Mouse (Mus musculus): Measurements from ENCODE around the gene Klhl3. TPM values are rescaled to one million over a fixed set of nuclear protein-coding genes. Genes with fewer than 3 reads are reported as not detected.

Klhl3 gene
- polyA plus RNA-seq, 1 experiment from 2014 or later: 3.4 TPM

DNA sequence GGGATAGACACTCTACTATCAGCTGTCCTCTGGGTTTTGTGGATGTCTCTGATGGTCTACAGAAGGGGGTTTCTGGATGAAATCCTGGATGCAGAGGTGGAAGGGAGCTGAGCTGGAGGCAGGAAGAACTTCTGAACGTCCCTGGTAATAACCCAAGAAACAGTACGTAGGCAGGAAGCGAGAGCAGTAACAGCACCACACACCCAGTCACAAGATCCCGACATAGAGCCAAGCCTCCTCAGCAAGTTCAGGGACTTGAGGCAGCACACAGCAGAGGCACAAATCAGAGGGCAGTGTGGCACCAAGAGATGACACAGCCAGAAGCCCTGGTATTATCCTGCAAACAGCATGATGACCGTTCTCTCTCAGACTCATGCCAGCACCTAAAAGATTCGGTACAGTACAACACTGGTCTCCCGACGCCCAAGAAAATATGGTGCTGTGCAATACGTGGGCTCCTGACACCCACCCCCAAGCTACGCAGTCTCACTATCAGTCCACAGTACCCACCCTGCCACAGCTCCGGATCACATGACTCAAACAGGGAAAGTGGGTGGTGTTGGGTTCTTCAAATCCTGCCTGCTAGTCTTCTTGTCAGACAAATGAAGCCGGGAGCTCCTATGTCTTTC lies 40.0 kb downstream of the Klhl3 start:
- no peaks in the 10 kb centered on the region for H3K36me3 ChIP-seq
- WGBS: 90% methylated on average over 12 of the region's 12 CpGs
- no peaks in the 10 kb centered on the region for H3K9me3 ChIP-seq
- DNase-seq (ENCODE audit: low spot score): no peak
- peaks cover 14% of the 10 kb centered on the region for H3K4me1 ChIP-seq (replicated peaks)
- H3K4me3 ChIP-seq: no peak overlapping the region
- no peak overlapping the region for H3K27ac ChIP-seq
- no peaks in the 10 kb centered on the region for H3K27me3 ChIP-seq (ENCODE audit: insufficient read depth, poor library complexity, severe bottlenecking)

DNA sequence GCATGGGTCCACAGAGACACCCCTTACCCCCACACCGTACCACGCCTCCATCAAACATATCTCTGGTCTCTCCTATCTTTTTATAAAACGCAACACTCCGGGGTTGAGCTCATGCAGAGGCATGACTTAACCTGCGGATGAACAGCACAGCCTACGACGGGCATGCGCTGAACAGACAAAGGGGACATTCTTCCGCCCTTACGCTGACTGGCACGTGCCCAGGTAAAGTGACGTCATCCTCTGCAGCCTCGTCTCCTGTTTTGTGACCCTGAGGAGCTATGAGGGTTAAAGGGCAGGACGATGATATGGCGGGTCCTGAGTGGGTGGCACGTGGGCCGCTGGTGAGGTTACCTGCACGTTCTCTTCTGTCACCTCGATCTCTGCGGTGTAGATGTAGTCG lies 42.2 kb downstream of the Klhl3 start:
- no peak overlapping the region; the same call in 1 of the 2 replicates for H3K27ac ChIP-seq
- 94% methylated on average over 21 of the region's 21 CpGs for WGBS
- peaks cover 34% of the 10 kb centered on the region for H3K4me1 ChIP-seq (replicated peaks)
- H3K27me3 ChIP-seq (ENCODE audit: insufficient read depth, poor library complexity, severe bottlenecking): no peaks in the 10 kb centered on the region
- no peak overlapping the region for H3K4me3 ChIP-seq
- no peaks in the 10 kb centered on the region for H3K9me3 ChIP-seq
- no peaks in the 10 kb centered on the region for H3K36me3 ChIP-seq
- no peak for DNase-seq (ENCODE audit: low spot score)

DNA sequence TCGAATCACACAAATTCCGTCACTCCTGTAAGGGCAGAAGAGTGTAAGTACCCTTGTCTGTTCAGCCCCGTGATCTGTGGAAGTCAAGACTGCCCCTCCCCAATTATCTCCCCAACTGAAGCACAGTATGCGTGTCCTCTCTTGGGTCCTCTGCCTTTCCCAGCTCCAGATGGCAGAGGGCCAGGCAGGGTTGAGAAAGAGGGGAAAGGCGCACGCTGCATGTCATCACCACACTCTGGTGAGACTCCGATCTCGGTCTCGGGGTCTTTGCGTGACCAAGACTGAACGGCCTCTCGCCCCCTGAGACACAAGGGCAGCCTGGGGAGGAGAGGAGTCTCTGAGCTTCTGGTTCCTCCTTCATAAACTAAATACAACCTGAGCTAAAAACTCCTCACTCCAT lies 42.9 kb downstream of the Klhl3 start:
- Histone ChIP-seq H3K4me1 (replicated peaks) (peaks cover 38% of the 10 kb centered on the region), H3K9me3 (no peaks in the 10 kb centered on the region), H3K4me3 (no peak overlapping the region), H3K27me3 (ENCODE audit: insufficient read depth, poor library complexity, severe bottlenecking) (no peaks in the 10 kb centered on the region), H3K27ac (no peak overlapping the region), H3K36me3 (no peaks in the 10 kb centered on the region)
- DNase-seq (ENCODE audit: low spot score): no peak
- WGBS: 92% methylated on average over 12 of the region's 12 CpGs

DNA sequence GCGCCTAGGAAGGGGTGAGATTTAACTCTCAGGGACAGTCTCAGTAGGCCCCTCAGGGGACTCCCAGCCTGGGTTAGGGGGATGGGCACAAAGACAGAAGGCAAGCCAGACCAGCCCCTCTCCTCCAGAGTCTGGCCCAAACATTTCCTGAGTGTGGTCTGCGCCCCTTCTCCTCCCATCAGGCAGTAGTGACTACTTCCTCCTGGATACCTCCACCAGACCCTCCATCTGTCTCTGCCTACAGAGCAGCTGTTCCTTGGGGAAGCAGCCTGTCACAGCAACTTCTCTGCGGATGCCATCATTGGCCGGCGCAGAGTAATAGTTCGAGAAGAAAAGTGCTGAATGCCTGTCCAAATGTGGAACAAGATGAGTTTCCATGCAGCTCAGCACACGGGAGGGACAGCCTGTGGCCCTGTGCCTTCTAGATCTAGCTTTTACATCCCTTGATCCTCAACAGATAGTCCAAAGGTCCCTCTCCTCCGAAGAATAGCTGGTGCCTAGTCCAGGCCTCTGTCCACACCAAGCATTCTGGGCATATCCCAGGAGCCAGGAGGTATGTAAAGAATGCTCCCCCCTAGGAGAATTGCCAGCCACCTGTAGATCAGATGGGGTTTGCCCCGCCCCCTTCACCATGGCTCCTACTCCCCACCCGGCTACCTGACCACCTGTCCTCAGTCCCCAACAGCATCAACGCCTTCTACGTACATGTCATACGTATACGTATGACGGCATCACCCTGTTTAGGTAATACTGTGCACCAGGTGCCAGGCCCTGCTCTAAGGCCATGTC lies 44.8 kb downstream of the Klhl3 start:
- DNase-seq (ENCODE audit: low spot score): no peak
- H3K27ac ChIP-seq: peak overlapping the region; percentile 1; the same call in 1 of the 2 replicates
- H3K36me3 ChIP-seq: no peaks in the 10 kb centered on the region; the same call in 1 of the 2 replicates
- WGBS: 92% methylated on average over 15 of the region's 15 CpGs
- H3K27me3 ChIP-seq (ENCODE audit: insufficient read depth, poor library complexity, severe bottlenecking): no peaks in the 10 kb centered on the region
- H3K4me1 ChIP-seq (replicated peaks): peaks cover 41% of the 10 kb centered on the region
- H3K4me3 ChIP-seq: no peak overlapping the region
- no peaks in the 10 kb centered on the region for H3K9me3 ChIP-seq

DNA sequence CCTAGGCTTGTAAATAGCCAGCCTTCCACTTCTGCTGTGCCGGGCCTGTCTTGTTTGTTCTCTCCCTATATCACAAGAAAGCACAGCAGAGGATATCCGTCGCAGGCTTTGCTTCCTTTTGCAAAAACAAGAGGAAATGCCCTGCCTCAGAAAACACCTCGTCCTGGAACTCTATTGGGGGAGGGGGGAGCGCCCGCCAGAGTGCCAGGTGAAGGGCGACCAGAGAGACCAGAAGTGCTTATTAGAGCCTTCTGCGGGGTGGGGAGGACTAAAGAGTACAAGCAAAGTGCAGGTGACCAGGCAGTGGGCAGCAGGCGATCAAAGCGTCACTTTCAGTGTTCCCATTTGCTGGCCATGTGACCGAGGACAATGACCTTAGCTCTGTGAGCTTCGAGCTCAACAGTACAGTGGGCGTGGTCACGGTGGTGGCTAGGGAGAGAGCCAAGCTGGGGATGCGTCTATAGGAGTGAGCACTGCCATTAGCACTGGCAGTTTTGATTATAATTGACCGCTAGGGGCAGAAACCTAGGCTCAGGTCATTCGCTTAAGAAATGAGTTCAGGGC lies 45.8 kb downstream of the Klhl3 start:
- DNase-seq (ENCODE audit: low spot score): peak; percentile 56
- Histone ChIP-seq H3K9me3 (no peaks in the 10 kb centered on the region), H3K27me3 (ENCODE audit: insufficient read depth, poor library complexity, severe bottlenecking) (no peaks in the 10 kb centered on the region), H3K27ac (peak overlapping the region; percentile 73), H3K4me1 (replicated peaks) (peaks cover 41% of the 10 kb centered on the region), H3K4me3 (0 out of 2 replicates have a peak overlapping the region, but pooled peaks have one; percentile 11), H3K36me3 (no peaks in the 10 kb centered on the region; the same call in 1 of the 2 replicates)
- 23% methylated on average over 17 of the region's 17 CpGs for WGBS

DNA sequence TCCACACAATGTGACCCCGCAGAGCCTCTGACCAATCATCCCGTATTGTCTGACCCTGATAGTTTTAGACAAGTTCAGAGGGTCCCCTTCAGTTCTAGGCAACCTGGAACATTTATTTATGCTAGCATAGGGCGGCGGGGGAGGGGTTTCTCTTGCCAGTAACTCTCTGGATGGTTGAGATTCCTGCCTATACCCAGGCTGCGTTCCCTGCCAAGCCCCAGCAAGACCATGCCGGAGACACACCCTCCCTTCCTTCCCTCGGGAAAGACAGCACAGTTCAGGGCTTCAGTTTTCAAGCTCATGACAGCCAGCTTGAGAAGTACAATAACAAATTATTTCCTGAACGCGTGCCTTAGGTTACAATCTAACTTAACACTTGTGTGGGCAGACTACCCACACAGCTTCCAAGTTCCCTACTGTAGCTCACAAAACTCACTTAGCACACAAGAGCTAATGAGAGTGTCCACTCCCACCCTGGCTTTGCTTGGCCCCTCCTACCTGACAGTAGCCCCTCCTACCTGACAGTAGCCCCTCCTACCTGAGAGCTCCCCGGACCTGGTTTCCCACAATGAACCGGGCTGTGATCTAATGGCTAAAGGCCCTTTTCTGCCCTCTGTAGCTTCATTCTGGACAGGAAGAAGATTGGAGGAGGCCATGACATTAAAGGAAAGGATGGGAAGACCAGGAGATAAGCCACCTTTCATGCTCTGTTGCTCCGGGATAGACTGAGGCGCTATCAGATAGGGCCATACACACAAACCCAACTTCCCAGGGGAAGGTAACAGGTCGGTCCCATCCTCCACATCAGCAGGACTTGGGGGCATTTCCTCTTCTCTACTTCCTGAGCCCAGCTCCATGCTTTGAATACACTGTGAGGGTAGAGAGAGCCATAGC lies 46.6 kb downstream of the Klhl3 start:
- no peaks in the 10 kb centered on the region for H3K9me3 ChIP-seq
- 73% methylated on average over 14 of the region's 14 CpGs for WGBS
- no peak overlapping the region for H3K4me3 ChIP-seq
- no peaks in the 10 kb centered on the region for H3K27me3 ChIP-seq (ENCODE audit: insufficient read depth, poor library complexity, severe bottlenecking)
- peaks cover 41% of the 10 kb centered on the region for H3K4me1 ChIP-seq (replicated peaks)
- H3K27ac ChIP-seq: peak overlapping the region; percentile 73
- H3K36me3 ChIP-seq: peaks cover 5% of the 10 kb centered on the region
- DNase-seq (ENCODE audit: low spot score): no peak

DNA sequence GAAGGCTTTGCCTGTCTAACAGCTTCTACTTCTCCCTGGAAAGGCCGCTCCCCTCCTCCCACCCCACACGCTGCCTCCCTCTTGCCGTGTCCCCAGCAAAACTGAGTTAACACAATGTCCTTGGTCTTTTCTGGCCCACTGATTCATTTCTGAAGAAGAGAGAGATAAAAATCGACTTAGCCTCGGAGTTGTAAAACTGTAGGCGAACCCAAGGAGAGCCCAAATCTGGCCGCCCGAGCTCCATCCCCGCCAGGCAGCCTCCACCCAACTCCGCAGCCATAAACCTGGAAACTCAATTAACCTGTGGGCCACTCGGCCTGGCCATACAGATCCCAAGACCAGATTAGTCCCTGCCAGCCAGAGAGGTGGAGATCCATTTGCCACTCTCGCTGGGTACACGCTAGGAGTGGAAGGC lies 47.3 kb downstream of the Klhl3 start:
- WGBS: 85% methylated on average over 13 of the region's 13 CpGs
- Histone ChIP-seq H3K4me3 (no peak overlapping the region), H3K27me3 (ENCODE audit: insufficient read depth, poor library complexity, severe bottlenecking) (no peaks in the 10 kb centered on the region), H3K4me1 (replicated peaks) (peaks cover 41% of the 10 kb centered on the region), H3K36me3 (peaks cover 8% of the 10 kb centered on the region), H3K27ac (peak overlapping the region; percentile 29), H3K9me3 (no peaks in the 10 kb centered on the region)
- no peak for DNase-seq (ENCODE audit: low spot score)

DNA sequence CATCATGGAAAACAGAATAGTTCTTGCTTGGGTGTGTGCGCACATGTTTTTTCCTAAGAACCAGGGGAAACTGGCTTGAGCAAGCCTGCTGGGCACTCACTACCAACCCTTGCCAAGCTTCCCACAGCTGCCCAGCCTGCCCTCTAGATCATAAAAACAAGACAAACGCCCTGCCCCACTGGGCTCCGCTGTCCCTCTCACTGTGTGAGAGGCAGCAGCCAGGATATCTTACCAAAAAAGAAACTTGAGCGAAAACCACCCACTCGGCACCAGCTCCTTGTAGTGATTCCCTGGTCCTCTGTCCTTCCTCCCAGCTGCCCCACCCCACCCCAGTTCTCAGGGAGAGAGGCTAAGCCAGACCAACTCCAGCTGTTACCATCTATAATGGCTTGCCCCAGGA lies 48.1 kb downstream of the Klhl3 start:
- Histone ChIP-seq H3K36me3 (peaks cover 8% of the 10 kb centered on the region), H3K4me1 (replicated peaks) (peaks cover 36% of the 10 kb centered on the region), H3K4me3 (no peak overlapping the region), H3K27me3 (ENCODE audit: insufficient read depth, poor library complexity, severe bottlenecking) (no peaks in the 10 kb centered on the region), H3K9me3 (no peaks in the 10 kb centered on the region), H3K27ac (no peak overlapping the region)
- WGBS: 83% methylated on average over 5 of the region's 5 CpGs
- no peak for DNase-seq (ENCODE audit: low spot score)

DNA sequence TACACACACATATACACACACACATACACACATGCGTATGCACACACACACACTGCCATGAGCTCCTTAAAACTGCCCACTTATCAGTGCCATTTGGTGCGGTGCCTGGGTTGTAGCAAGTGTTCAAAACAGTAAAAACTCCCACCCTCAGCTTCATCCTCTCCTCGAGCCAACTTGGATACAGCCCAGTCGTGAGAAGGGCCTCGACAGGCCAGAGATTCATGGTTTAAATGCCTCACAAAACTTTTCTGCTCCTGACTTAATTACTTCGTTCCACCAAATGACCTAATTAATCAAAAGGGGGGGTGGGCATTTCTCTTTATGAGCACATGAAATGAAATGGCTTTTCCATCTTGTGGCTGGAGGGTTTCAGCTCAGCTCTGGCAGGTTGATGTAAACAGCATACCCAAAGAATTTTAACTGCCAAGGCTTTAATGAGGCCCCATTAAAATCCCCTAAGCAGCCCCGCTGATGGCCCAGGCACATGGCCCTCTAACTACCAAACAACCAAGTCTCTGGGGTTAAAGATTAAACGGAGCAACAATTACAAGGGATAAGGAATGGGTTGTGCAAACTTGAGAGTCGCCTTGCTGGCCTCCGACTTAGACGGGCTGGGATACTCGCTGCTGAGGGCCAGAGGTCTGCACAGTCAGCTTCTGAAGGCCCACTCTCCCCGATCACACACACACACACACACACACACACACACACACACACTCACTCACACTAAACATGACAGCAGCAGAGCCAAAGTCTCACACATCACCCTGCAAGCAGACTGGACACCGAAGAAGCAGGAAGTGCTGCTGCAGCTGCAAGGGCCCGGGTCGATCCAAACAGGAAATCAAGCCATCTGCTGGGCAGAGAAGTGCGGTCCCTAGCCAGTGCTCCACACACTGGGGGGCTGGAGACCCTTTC lies 55.2 kb downstream of the Klhl3 start:
- H3K27ac ChIP-seq: peak overlapping the region; percentile 5; the same call in 1 of the 2 replicates
- peaks cover 4% of the 10 kb centered on the region for H3K9me3 ChIP-seq
- DNase-seq (ENCODE audit: low spot score): peak; percentile 41
- no peak overlapping the region for H3K4me3 ChIP-seq
- peaks cover 4% of the 10 kb centered on the region; the same call in 1 of the 2 replicates for H3K4me1 ChIP-seq (replicated peaks)
- 71% methylated on average over 17 of the region's 17 CpGs for WGBS
- peaks cover 8% of the 10 kb centered on the region for H3K36me3 ChIP-seq
- no peaks in the 10 kb centered on the region for H3K27me3 ChIP-seq (ENCODE audit: insufficient read depth, poor library complexity, severe bottlenecking)

DNA sequence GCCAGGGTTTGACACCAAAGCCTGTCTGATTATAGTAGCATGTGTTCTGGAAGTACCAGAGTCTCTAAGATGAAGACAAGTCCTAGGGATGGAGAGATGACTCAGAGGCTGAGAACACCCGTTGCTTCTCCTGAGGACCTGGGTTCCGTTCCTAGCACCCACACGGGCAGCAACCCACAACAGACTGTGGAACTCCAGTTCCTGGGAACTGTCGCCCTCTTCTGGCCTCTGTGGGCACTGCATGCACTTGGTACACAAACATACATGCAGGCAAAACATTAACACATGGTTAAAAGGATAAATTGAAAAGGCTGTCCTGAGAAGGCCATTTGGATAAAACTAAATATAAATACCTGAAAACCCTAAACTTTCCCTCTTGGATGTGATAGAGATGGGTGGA lies 56.8 kb downstream of the Klhl3 start:
- Histone ChIP-seq H3K4me3 (no peak overlapping the region), H3K9me3 (peaks cover 4% of the 10 kb centered on the region), H3K27ac (no peak overlapping the region), H3K36me3 (peaks cover 2% of the 10 kb centered on the region; the same call in 1 of the 2 replicates), H3K4me1 (replicated peaks) (peaks cover 4% of the 10 kb centered on the region; the same call in 1 of the 2 replicates), H3K27me3 (ENCODE audit: insufficient read depth, poor library complexity, severe bottlenecking) (no peaks in the 10 kb centered on the region)
- DNase-seq (ENCODE audit: low spot score): no peak
- 84% methylated on average over 4 of the region's 4 CpGs for WGBS

DNA sequence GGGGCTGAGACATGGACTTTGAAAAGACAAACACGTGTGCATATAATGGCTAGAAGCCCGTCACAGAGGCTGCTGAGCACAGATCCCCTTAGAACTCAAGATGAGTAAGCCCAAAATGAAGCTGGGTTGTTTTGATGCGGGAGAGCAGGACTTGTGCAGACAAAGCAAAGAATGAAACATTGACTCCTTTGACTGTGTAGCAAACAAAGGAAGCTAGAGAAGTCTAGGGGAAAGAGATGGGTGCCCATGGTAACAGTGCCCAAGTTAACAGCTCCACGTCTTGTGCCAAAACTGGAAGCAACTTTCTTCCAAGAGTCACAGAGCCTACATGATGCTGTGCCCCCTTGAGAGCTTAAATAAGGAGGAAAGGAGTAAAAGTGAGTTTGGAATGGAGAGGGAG lies 59.8 kb downstream of the Klhl3 start:
- peaks cover 4% of the 10 kb centered on the region for H3K9me3 ChIP-seq
- WGBS: 81% methylated on average over 4 of the region's 4 CpGs
- H3K36me3 ChIP-seq: no peaks in the 10 kb centered on the region
- H3K27ac ChIP-seq: no peak overlapping the region
- peaks cover 3% of the 10 kb centered on the region; the same call in 1 of the 2 replicates for H3K4me1 ChIP-seq (replicated peaks)
- no peak overlapping the region for H3K4me3 ChIP-seq
- H3K27me3 ChIP-seq (ENCODE audit: insufficient read depth, poor library complexity, severe bottlenecking): no peaks in the 10 kb centered on the region
- no peak for DNase-seq (ENCODE audit: low spot score)

Data from hindbrain, embryonic 10.5 days (tissue).